Mouse (Mus musculus) MEL (cell line): ENCODE data around the gene Ticam1. TPM values are rescaled to one million over a fixed set of nuclear protein-coding genes. Genes with fewer than 3 reads are reported as not detected.
A peak's percentile ranks its signal among the peaks of the same experiment; 100 is the strongest.

ENCODE experiments used
- DNase-seq: peaks from one replicate; pipeline ENCODE4 v3.0.0; 2011; ENCODE audit warnings: low read depth, low spot score
- H3K27ac ChIP-seq: 2 replicates; pipeline ENCODE4 v1.5.1; 2012; ENCODE audit warnings: low read depth, mild to moderate bottlenecking, control low read depth, low read length, moderate library complexity; ENCODE audit not compliant: control insufficient read depth
- H3K27me3 ChIP-seq, 2 experiments: fragments of 150-350 bp in 1 of 2; sonication (generic) in 1 of 2; 2 replicates each; pipeline ENCODE4 v1.6.1; 2012; ENCODE audit warnings: low read length in 2 of 2, mild to moderate bottlenecking in 2 of 2, improper control_type of control experiment in 1 of 2, moderate library complexity in 1 of 2; ENCODE audit not compliant: insufficient read depth in 2 of 2, control insufficient read depth in 1 of 2
- H3K36me3 ChIP-seq, 2 experiments: 2 replicates each; pipeline ENCODE4 v1.6.1; 2012 to 2014; ENCODE audit warnings: low read length in 2 of 2, improper control_type of control experiment in 1 of 2, inconsistent platforms in 1 of 2, mild to moderate bottlenecking in 1 of 2; ENCODE audit not compliant: insufficient read depth in 2 of 2, control insufficient read depth in 1 of 2
- H3K4me1 ChIP-seq, 2 experiments: fragments of 150-350 bp in 1 of 2; sonication (generic) in 1 of 2; 2 replicates each; pipeline ENCODE4 v1.6.1; 2012; ENCODE audit warnings: low read length in 2 of 2, improper control_type of control experiment in 1 of 2, mild to moderate bottlenecking in 1 of 2; ENCODE audit not compliant: insufficient read depth in 2 of 2, control insufficient read depth in 1 of 2
- H3K4me3 ChIP-seq, 2 experiments: fragments of 150-350 bp in 1 of 2; sonication (generic) in 1 of 2; 2 replicates each; pipeline ENCODE4 v1.5.1; 2012; ENCODE audit warnings: low read depth in 2 of 2, low read length in 2 of 2, mild to moderate bottlenecking in 2 of 2, moderate library complexity in 2 of 2, control low read depth in 1 of 2, improper control_type of control experiment in 1 of 2; ENCODE audit not compliant: control insufficient read depth in 1 of 2, insufficient read depth in 1 of 2
- H3K79me2 ChIP-seq: 2 replicates; pipeline ENCODE4 v1.6.1; 2012; ENCODE audit warnings: mild to moderate bottlenecking, low read length, moderate library complexity; ENCODE audit not compliant: control insufficient read depth, poor library complexity, insufficient read depth
- H3K9ac ChIP-seq: 2 replicates; pipeline ENCODE4 v1.6.1; 2012; ENCODE audit warnings: low read depth, mild to moderate bottlenecking, control low read depth, low read length, moderate library complexity; ENCODE audit not compliant: control insufficient read depth, poor library complexity, severe bottlenecking
- H3K9me3 ChIP-seq: fragments of 150-350 bp; sonication (generic); replicated peaks from 2 replicates; pipeline ENCODE4 v1.6.1; 2012; ENCODE audit warnings: mild to moderate bottlenecking, low read length, improper control_type of control experiment, moderate library complexity; ENCODE audit not compliant: insufficient read depth
- BHLHE40 ChIP-seq: IDR thresholded peaks from 2 replicates; pipeline ENCODE4 v1.6.1; 2012; ENCODE audit warnings: low read depth, mild to moderate bottlenecking, inconsistent platforms, low read length, improper control_type of control experiment, borderline replicate concordance
- ELF1 ChIP-seq: IDR thresholded peaks from 2 replicates; pipeline ENCODE4 v1.6.1; 2014; ENCODE audit warnings: low read depth, mild to moderate bottlenecking, inconsistent platforms, low read length, improper control_type of control experiment, moderate library complexity
- GABPA ChIP-seq: IDR thresholded peaks from 2 replicates; pipeline ENCODE4 v1.6.1; 2012; ENCODE audit warnings: low read depth, mild to moderate bottlenecking, inconsistent platforms, low read length, improper control_type of control experiment, moderate library complexity
- KAT2A ChIP-seq: conservative IDR thresholded peaks from 2 replicates; pipeline ENCODE4 v1.6.1; 2012; ENCODE audit warnings: low read depth, low read length, improper control_type of control experiment, inconsistent platforms
- MAFK ChIP-seq: IDR thresholded peaks from 2 replicates; pipeline ENCODE4 v1.6.1; 2011; ENCODE audit warnings: low read depth, mild to moderate bottlenecking, low read length, improper control_type of control experiment, borderline replicate concordance
- MAX ChIP-seq: IDR thresholded peaks from 2 replicates; pipeline ENCODE4 v1.6.1; 2011; ENCODE audit warnings: low read length, improper control_type of control experiment
- MEF2A ChIP-seq: IDR thresholded peaks from 2 replicates; pipeline ENCODE4 v1.6.1; 2014; ENCODE audit warnings: low read depth, mild to moderate bottlenecking, inconsistent platforms, low read length, improper control_type of control experiment; ENCODE audit not compliant: poor library complexity, insufficient replicate concordance, severe bottlenecking; ENCODE audit errors: extremely low read depth
- MXI1 ChIP-seq: IDR thresholded peaks from 2 replicates; pipeline ENCODE4 v1.6.1; 2011; ENCODE audit warnings: mild to moderate bottlenecking, low read depth, low read length, improper control_type of control experiment
- MYB ChIP-seq: IDR thresholded peaks from 2 replicates; pipeline ENCODE4 v1.6.1; 2011; ENCODE audit warnings: mild to moderate bottlenecking, low read depth, low read length, improper control_type of control experiment
- MYC ChIP-seq: IDR thresholded peaks from 2 replicates; pipeline ENCODE4 v1.6.1; 2011; ENCODE audit warnings: low read depth, mild to moderate bottlenecking, low read length, improper control_type of control experiment, moderate library complexity
- NELFE ChIP-seq: IDR thresholded peaks from 2 replicates; pipeline ENCODE4 v1.6.1; 2011; ENCODE audit warnings: low read depth, low read length, improper control_type of control experiment
- POLR2AphosphoS2 ChIP-seq: IDR thresholded peaks from 2 replicates; pipeline ENCODE4 v1.6.1; 2011; ENCODE audit warnings: low read length, improper control_type of control experiment
- TBP ChIP-seq: IDR thresholded peaks from 2 replicates; pipeline ENCODE4 v1.8.0; 2011; ENCODE audit warnings: low read depth, low read length, improper control_type of control experiment
- UBTF ChIP-seq: IDR thresholded peaks from 2 replicates; pipeline ENCODE4 v1.6.1; 2012; ENCODE audit warnings: low read depth, mild to moderate bottlenecking, inconsistent platforms, low read length, improper control_type of control experiment, moderate library complexity, borderline replicate concordance; ENCODE audit not compliant: insufficient read depth
- USF1 ChIP-seq: IDR thresholded peaks from 2 replicates; pipeline ENCODE4 v1.6.1; 2014; ENCODE audit warnings: low read depth, mild to moderate bottlenecking, inconsistent platforms, low read length, improper control_type of control experiment, moderate library complexity
- USF2 ChIP-seq, 2 experiments: IDR thresholded peaks; 2 replicates each; pipeline ENCODE4 v1.6.1; 2011 to 2012; ENCODE audit warnings: improper control_type of control experiment in 2 of 2, low read length in 2 of 2, borderline replicate concordance in 1 of 2, inconsistent platforms in 1 of 2, low read depth in 1 of 2, mild to moderate bottlenecking in 1 of 2; ENCODE audit not compliant: insufficient read depth in 1 of 2
- ZC3H11A ChIP-seq: IDR thresholded peaks from 2 replicates; pipeline ENCODE4 v1.6.1; 2012; ENCODE audit warnings: low read depth, mild to moderate bottlenecking, inconsistent platforms, low read length, improper control_type of control experiment
- ZKSCAN1 ChIP-seq: IDR thresholded peaks from 2 replicates; pipeline ENCODE4 v1.6.1; 2012; ENCODE audit warnings: low read depth, mild to moderate bottlenecking, inconsistent platforms, low read length, improper control_type of control experiment, moderate library complexity
- polyA plus RNA-seq, 2 experiments: library from polyadenylated mRNA; stranded (reverse) in 1 of 2; unstranded in 1 of 2; fragments of >175 nt in 1 of 2; fragments of >200 nt in 1 of 2; gene quantifications; 2 replicates each; pipeline versions ENCODE4 v1.2.1 to v1.2.4; 2012; ENCODE audit warnings: low replicate concordance in 2 of 2, low read depth in 1 of 2; ENCODE audit not compliant: insufficient read length in 2 of 2, insufficient read depth in 1 of 2, missing spikeins in 1 of 2
- total RNA-seq: library from RNA; depleted of rRNA; stranded (reverse); fragments of 300-350 nt; gene quantifications from 2 replicates; pipeline ENCODE4 v1.2.3, GENCODE M21; 2012

The Ticam1 gene
- total and polyA plus RNA-seq, 3 experiments: 4.6 to 8.7 TPM; not detected in 1

- TF ChIP-seq NELFE (peak; percentile 83), ZC3H11A (no peak), MYC (peak; percentile 61; the same call in 1 of the 2 replicates), TBP (peak; percentile 91), MXI1 (peak; percentile 88), ZKSCAN1 (no peak)
- TF ChIP-seq, all 39 proteins: peak for 15
Measured at GRCm38 (mm10) chr17:56303160-56303846, 26.7 kb upstream of the Ticam1 start, which contains the start of gene Uhrf1 (continued).

- Histone ChIP-seq H3K27ac (peak overlapping the region; percentile 56), H3K36me3 (peaks cover 0 to 9% of the 10 kb centered on the region in 2 experiments; a peak in 2 of 4 replicates), H3K9ac (peak overlapping the region; percentile 63), H3K4me1 (peaks cover 0 to 15% of the 10 kb centered on the region in 2 experiments; a peak in 2 of 4 replicates), H3K27me3 (no peaks in the 10 kb centered on the region), H3K79me2 (peaks cover 38% of the 10 kb centered on the region), H3K9me3 (no peaks in the 10 kb centered on the region), H3K4me3 (no peak overlapping the region)
- peak; percentile 24 for DNase-seq
- TF ChIP-seq POLR2AphosphoS2: no peak
- no peak for TF ChIP-seq MYC
- no peak for TF ChIP-seq USF2 (IDR thresholded peaks at IDR 0.05; ENCODE audit: borderline replicate concordance in 1 of 2, insufficient read depth in 1 of 2, low read depth in 1 of 2, low read length in 2 of 2)
- no peak for TF ChIP-seq MAFK
- TF ChIP-seq UBTF: no peak
Measured at GRCm38 (mm10) chr17:56302363-56302996, 25.9 kb upstream of the Ticam1 start.

GRCm38 (mm10) chr17:56300186-56300585 lies 23.6 kb upstream of the Ticam1 start, which contains the start of gene Arrdc5:
Gene Arrdc5 (minus strand): TSS chr17:56300286.
- Histone ChIP-seq H3K4me3 (no peak within 1 kb of the TSS), H3K9ac (no peak within 1 kb of the TSS), H3K27ac (no peak within 1 kb of the TSS), H3K4me1 (peaks cover 0 to 13% of the 10 kb centered on the region in 2 experiments; a peak in 2 of 4 replicates), H3K79me2 (peaks cover 17% of the 10 kb centered on the region), H3K9me3 (no peaks in the 10 kb centered on the region), H3K36me3 (peaks cover 0 to 2% of the 10 kb centered on the region in 2 experiments; a peak in 2 of 4 replicates), H3K27me3 (no peaks in the 10 kb centered on the region)
- TF ChIP-seq MAX (no peak), BHLHE40 (no peak), ZKSCAN1 (no peak), MAFK (no peak), ELF1 (no peak), KAT2A (no peak), TBP (no peak), MYB (no peak), MEF2A (no peak), USF1 (no peak), USF2 (IDR thresholded peaks at IDR 0.05; ENCODE audit: borderline replicate concordance in 1 of 2, insufficient read depth in 1 of 2, low read depth in 1 of 2, low read length in 2 of 2) (no peak), GABPA (no peak)
- no peak for DNase-seq
